Mouse (Mus musculus) hindbrain, embryonic 11.5 days (tissue): Measurements from ENCODE around the gene Plp1. TPM values are rescaled to one million over a fixed set of nuclear protein-coding genes. Genes with fewer than 3 reads are reported as not detected.

Experiments
- ATAC-seq: fragments of 200-750 bp; cut with Nextera tagmentation; 2 replicates; pipeline ENCODE4 v1.8.0; 2017; ENCODE audit warnings: mild to moderate bottlenecking, moderate TSS enrichment, moderate library complexity; ENCODE audit not compliant: low FRiP score
- DNase-seq: peaks from one replicate; pipeline ENCODE4 v3.0.0-alpha.2; 2015; ENCODE audit warnings: low spot score
- H3K27ac ChIP-seq: fragments of 300-500 bp; sonication (generic); 2 replicates; pipeline ENCODE4 v1.5.1; 2014; ENCODE audit warnings: mild to moderate bottlenecking, low read depth, low read length
- H3K27me3 ChIP-seq: fragments of 300-500 bp; sonication (generic); 2 replicates; pipeline ENCODE4 v1.6.1; 2014; ENCODE audit warnings: mild to moderate bottlenecking, low read length, moderate library complexity, mixed read lengths; ENCODE audit not compliant: control insufficient read depth, insufficient read depth
- H3K36me3 ChIP-seq: fragments of 300-500 bp; sonication (generic); 2 replicates; pipeline ENCODE4 v1.6.1; 2014; ENCODE audit warnings: mild to moderate bottlenecking, low read length, moderate library complexity, mixed read lengths; ENCODE audit not compliant: control insufficient read depth, insufficient read depth
- H3K4me1 ChIP-seq: fragments of 300-500 bp; sonication (generic); replicated peaks from 2 replicates; pipeline ENCODE4 v1.6.1; 2014; ENCODE audit warnings: low read length, mixed read lengths; ENCODE audit not compliant: control insufficient read depth, insufficient read depth
- H3K4me2 ChIP-seq: fragments of 300-500 bp; sonication (generic); replicated peaks from 2 replicates; pipeline ENCODE4 v1.6.1; 2014; ENCODE audit warnings: mild to moderate bottlenecking, low read depth, low read length
- H3K4me3 ChIP-seq: fragments of 300-500 bp; sonication (generic); 2 replicates; pipeline ENCODE4 v1.5.1; 2014; ENCODE audit warnings: low read depth, low read length
- H3K9ac ChIP-seq: fragments of 300-500 bp; sonication (generic); 2 replicates; pipeline ENCODE4 v1.6.1; 2014; ENCODE audit warnings: low read depth, low read length
- H3K9me3 ChIP-seq: fragments of 300-500 bp; sonication (generic); 2 replicates; pipeline ENCODE4 v1.6.1; 2016; ENCODE audit warnings: low read length; ENCODE audit not compliant: control insufficient read depth
- WGBS: fragments of 180-500 bp; shearing (Covaris S2); extraction: QIAGEN DNeasy Blood & Tissue Kit; methylation state at CpG from one replicate; pipeline ENCODE4 v1.1.7; 2014; 5-methylcytosine and 5-hydroxymethylcytosine counted together
- polyA plus RNA-seq: library from polyadenylated mRNA; unstranded; fragments of >200 nt; fragmentation: Nextera tagmentation; extraction: Ambion mirVana; gene quantifications from 2 replicates; pipeline ENCODE4 v1.2.1, GENCODE M21; 2014

Plp1 gene
- polyA plus RNA-seq, 1 experiment from 2014 or later, result 16.6 TPM

GRCm38 (mm10) chrX:136825016-136825415 lies 2.5 kb downstream of the Plp1 start:
- Histone ChIP-seq H3K27ac (no peak overlapping the region), H3K36me3 (no peaks in the 10 kb centered on the region), H3K4me1 (no peaks in the 10 kb centered on the region), H3K9ac (no peak overlapping the region), H3K4me2 (no peak overlapping the region), H3K27me3 (no peaks in the 10 kb centered on the region), H3K9me3 (no peaks in the 10 kb centered on the region), H3K4me3 (no peak overlapping the region)
- no peak for DNase-seq
- no peak for ATAC-seq
- 68% methylated on average over 4 of the region's 4 CpGs for WGBS

- Histone ChIP-seq H3K4me2 (no peak overlapping the region), H3K9me3 (no peaks in the 10 kb centered on the region), H3K36me3 (no peaks in the 10 kb centered on the region), H3K27ac (no peak overlapping the region), H3K9ac (no peak overlapping the region), H3K4me3 (no peak overlapping the region), H3K27me3 (no peaks in the 10 kb centered on the region), H3K4me1 (no peaks in the 10 kb centered on the region)
- DNase-seq (peak; percentile 14), ATAC-seq (peak; percentile 35; the same call in 1 of the 2 replicates)
Measured at GRCm38 (mm10) chrX:136828610-136829009, 6.1 kb downstream of the Plp1 start.

- Histone ChIP-seq H3K36me3 (no peaks in the 10 kb centered on the region), H3K27ac (no peak overlapping the region), H3K9me3 (no peaks in the 10 kb centered on the region), H3K9ac (no peak overlapping the region), H3K4me3 (no peak overlapping the region), H3K4me1 (no peaks in the 10 kb centered on the region), H3K4me2 (no peak overlapping the region), H3K27me3 (no peaks in the 10 kb centered on the region; the same call in 1 of the 2 replicates)
- peak; percentile 5 for DNase-seq
- no peak for ATAC-seq
- 40% methylated on average over 3 of the region's 3 CpGs for WGBS
Measured at GRCm38 (mm10) chrX:136850300-136850699, 27.8 kb downstream of the Plp1 start.

GRCm38 (mm10) chrX:136868061-136869040 lies 45.9 kb downstream of the Plp1 start, which contains the start of gene Rab9b:
Gene Rab9b (minus strand): TSS chrX:136868755.
- Histone ChIP-seq H3K4me2 (peak within 1 kb of the TSS; percentile 51), H3K36me3 (no peaks in the 10 kb centered on the region), H3K9me3 (no peaks in the 10 kb centered on the region), H3K9ac (peak within 1 kb of the TSS; percentile 50), H3K4me3 (peak within 1 kb of the TSS; percentile 45), H3K4me1 (no peaks in the 10 kb centered on the region), H3K27ac (0 out of 2 replicates have a peak within 1 kb of the TSS, but pooled peaks have one; percentile 4), H3K27me3 (no peaks in the 10 kb centered on the region)
- ATAC-seq (peak; percentile 91), DNase-seq (peak; percentile 64)
- WGBS, result 22% methylated on average over 29 of the region's 36 CpGs

Other genes with a start within 250 kb of the Plp1 start
- gene Tceal3, start 231.8 kb upstream of the Plp1 start, polyA plus RNA-seq, result 10.5 and 10.6 TPM in 2 replicates
- gene Tceal1, start 114.7 kb upstream of the Plp1 start, polyA plus RNA-seq, result 11.9 and 12.3 TPM in 2 replicates
- gene Morf4l2, start 79.0 kb upstream of the Plp1 start, polyA plus RNA-seq, result 635 and 657 TPM in 2 replicates
- gene Glra4, start 42.5 kb upstream of the Plp1 start, polyA plus RNA-seq, result not detected in 2 replicates
- gene Rab9b, start 46.1 kb downstream of the Plp1 start, polyA plus RNA-seq, result 6.9 TPM in 2 replicates
- not detected in 2 replicates for gene H2bfm, start 104.7 kb downstream of the Plp1 start, polyA plus RNA-seq
- gene Tmsb15b2, start 152.8 kb downstream of the Plp1 start, polyA plus RNA-seq, result 68.8 and 68.9 TPM in 2 replicates
- gene Tmsb15l, start 154.2 kb downstream of the Plp1 start, polyA plus RNA-seq, result 4.3 and 9.0 TPM in 2 replicates
- gene Tmsb15b1, start 154.2 kb downstream of the Plp1 start, polyA plus RNA-seq, result 28.7 and 31.1 TPM in 2 replicates
- 90.7 and 98.9 TPM in 2 replicates for gene Zcchc18, start 170.5 kb downstream of the Plp1 start, polyA plus RNA-seq
- 12.9 and 13.6 TPM in 2 replicates for gene Slc25a53, start 215.6 kb downstream of the Plp1 start, polyA plus RNA-seq
- gene Fam199x, start 226.9 kb downstream of the Plp1 start, polyA plus RNA-seq, result 12.0 and 12.1 TPM in 2 replicates